Mouse (Mus musculus) lung, adult 2 months (tissue): ENCODE data around the gene Mical3.

Experiments
- CTCF ChIP-seq: fragments of 200-500 bp; IDR thresholded peaks from 2 replicates; pipeline ENCODE4 v1.5.1; 2011; ENCODE audit warnings: mild to moderate bottlenecking, low read length, control low read depth; ENCODE audit not compliant: insufficient read depth
- POLR2A ChIP-seq: fragments of 200-500 bp; IDR thresholded peaks from 2 replicates; pipeline ENCODE4 v1.6.1; 2011; ENCODE audit warnings: low read depth, mild to moderate bottlenecking, control low read depth, low read length, borderline replicate concordance; ENCODE audit errors: extremely low read depth

DNA sequence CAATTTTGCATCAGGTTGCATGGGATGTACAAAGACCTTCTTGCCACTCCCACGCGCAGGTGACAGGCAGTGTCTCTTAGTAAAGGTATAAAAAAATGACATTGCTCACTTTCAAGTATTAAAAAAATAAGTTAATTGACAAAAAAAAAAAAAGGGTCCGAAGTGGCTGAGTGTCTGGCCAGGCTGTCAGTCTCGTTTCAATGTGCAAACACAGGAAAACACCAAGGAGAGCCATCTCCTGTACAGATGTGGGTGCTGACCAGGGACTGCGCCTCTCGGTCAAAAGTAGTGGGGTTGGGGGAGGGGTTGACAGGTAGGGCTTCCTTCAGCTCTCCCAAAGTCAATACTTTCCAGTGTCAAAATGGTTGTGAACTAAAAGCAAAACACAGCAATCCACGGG lies 197.1 kb downstream of the Mical3 start:
- TF ChIP-seq CTCF, result no peak
- no peak for TF ChIP-seq POLR2A
